Mouse (Mus musculus) spleen, adult 2 months (tissue): ENCODE results near the gene D230025D16Rik. TPM values are rescaled to one million over a fixed set of nuclear protein-coding genes. Genes with fewer than 3 reads are reported as not detected.

Source experiments
- DNase-seq, 2 experiments: peaks; one replicate each; pipeline versions ENCODE4 v3.0.0 to v3.0.0-alpha.2; 2012 to 2021; ENCODE audit warnings: low spot score in 2 of 2, low read depth in 1 of 2
- H3K27ac ChIP-seq: fragments of 200-500 bp; 2 replicates; pipeline ENCODE4 v1.5.1; 2012; ENCODE audit warnings: low read length, inconsistent platforms; ENCODE audit not compliant: insufficient read depth
- H3K27me3 ChIP-seq: fragments of 200-500 bp; 2 replicates; pipeline ENCODE4 v1.6.1; 2012; ENCODE audit warnings: mild to moderate bottlenecking, moderate library complexity, low read length, inconsistent platforms; ENCODE audit not compliant: control insufficient read depth, insufficient read depth
- H3K36me3 ChIP-seq: fragments of 200-500 bp; 2 replicates; pipeline ENCODE4 v1.6.1; 2012; ENCODE audit warnings: mild to moderate bottlenecking, low read length, inconsistent platforms; ENCODE audit not compliant: control insufficient read depth, insufficient read depth
- H3K4me1 ChIP-seq: fragments of 200-500 bp; 2 replicates; pipeline ENCODE4 v1.6.1; 2011; ENCODE audit warnings: inconsistent platforms; ENCODE audit not compliant: control insufficient read depth, insufficient read depth, insufficient read length
- H3K4me3 ChIP-seq: fragments of 200-500 bp; 2 replicates; pipeline ENCODE4 v1.5.1; 2011; ENCODE audit warnings: mild to moderate bottlenecking, inconsistent platforms; ENCODE audit not compliant: insufficient read depth, insufficient read length; ENCODE audit errors: extremely low read depth
- CTCF ChIP-seq: fragments of 200-500 bp; IDR thresholded peaks from 2 replicates; pipeline ENCODE4 v1.5.1; 2011; ENCODE audit warnings: mild to moderate bottlenecking, inconsistent platforms; ENCODE audit not compliant: insufficient read depth, insufficient read length, insufficient replicate concordance; ENCODE audit errors: extremely low read depth
- POLR2A ChIP-seq: fragments of 200-500 bp; IDR thresholded peaks from 2 replicates; pipeline ENCODE4 v1.6.1; 2011; ENCODE audit warnings: low read depth, low read length, inconsistent platforms
- WGBS: fragments of 180-500 bp; shearing (Covaris S2); methylation state at CpG from one replicate; pipeline ENCODE4 v1.1.7; 2018; 5-methylcytosine and 5-hydroxymethylcytosine counted together
- polyA plus RNA-seq: library from polyadenylated mRNA; depleted of rRNA; stranded (reverse); fragments of >200 nt; gene quantifications from 2 replicates; pipeline ENCODE4 v1.2.3, GENCODE M21; 2012

The D230025D16Rik gene
- polyA plus RNA-seq, 1 experiment: 13.6 TPM

DNA sequence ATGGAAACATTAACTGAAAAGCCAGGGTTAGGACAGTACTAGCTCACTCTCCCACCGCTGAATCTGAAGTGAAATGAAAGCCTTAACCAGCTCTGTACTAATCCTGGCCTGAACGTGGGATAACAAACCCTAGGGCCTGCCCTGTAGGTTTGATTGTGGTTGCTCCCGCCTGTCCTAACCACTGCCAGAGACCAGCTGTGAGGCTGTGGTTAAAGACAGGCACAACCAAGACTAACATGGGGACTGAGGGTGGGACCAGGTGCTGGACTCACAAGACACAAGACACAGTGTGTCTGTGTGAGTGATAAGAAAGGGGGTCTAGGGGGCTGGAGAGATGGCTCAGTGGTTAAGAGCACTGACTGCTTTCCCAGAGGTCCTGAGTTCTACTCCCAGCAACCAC is 55.6 kb downstream of the D230025D16Rik start:
- Histone ChIP-seq H3K4me3 (no peak overlapping the region), H3K27me3 (peaks cover 12% of the 10 kb centered on the region), H3K27ac (no peak overlapping the region), H3K4me1 (peaks cover 14% of the 10 kb centered on the region), H3K36me3 (no peaks in the 10 kb centered on the region)
- TF ChIP-seq POLR2A (no peak), CTCF (no peak)
- WGBS: 43% methylated on average over 3 of the region's 3 CpGs
- no peak for DNase-seq

DNA sequence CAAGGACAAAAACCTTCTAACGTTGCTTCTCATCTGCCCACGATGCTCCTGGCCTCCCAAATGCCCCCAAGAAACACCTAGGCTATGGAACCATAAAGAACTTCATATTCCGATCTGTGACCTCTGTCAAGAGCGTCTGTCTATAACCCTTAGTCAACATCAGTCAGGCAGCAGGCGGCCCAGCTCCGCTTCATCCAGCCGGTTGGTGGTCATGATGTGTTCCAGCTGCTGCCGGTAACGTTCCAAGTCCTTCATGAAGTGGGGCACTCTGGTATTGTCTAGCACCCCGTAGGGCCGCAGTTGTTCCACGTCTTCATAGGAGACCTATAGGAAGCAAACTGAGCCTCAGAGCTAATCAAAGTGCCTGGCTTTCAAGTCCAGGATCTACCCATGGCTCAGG is 56.9 kb downstream of the D230025D16Rik start:
- H3K36me3 ChIP-seq: no peaks in the 10 kb centered on the region
- no peak overlapping the region for H3K27ac ChIP-seq
- WGBS: 93% methylated on average over 12 of the region's 12 CpGs
- DNase-seq: no peak
- peaks cover 7% of the 10 kb centered on the region for H3K4me1 ChIP-seq
- 0 out of 2 replicates have a peak, but pooled peaks cover 2% of the 10 kb centered on the region for H3K27me3 ChIP-seq
- no peak overlapping the region for H3K4me3 ChIP-seq
- TF ChIP-seq POLR2A: no peak
- no peak for TF ChIP-seq CTCF

DNA sequence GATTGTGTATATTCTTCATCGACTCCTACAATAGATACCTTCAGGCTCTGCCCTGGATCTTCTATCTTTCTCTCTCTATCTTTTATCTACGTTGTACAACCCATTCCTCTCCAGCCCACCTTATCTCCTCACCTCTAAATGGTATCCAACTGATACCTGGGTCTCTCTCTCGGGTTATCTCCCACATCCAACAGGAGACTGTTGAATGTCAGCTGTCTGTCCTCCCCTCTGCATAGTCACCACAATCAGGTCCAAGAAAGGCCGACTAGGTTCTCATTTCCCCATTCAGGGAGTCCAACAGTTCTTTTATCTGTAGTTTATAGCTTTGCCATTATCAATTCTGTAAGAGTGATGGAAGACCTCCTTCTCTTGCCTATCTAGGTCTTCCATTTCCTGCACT is 57.3 kb downstream of the D230025D16Rik start:
- H3K4me3 ChIP-seq: no peak overlapping the region
- peaks cover 7% of the 10 kb centered on the region for H3K4me1 ChIP-seq
- no peak for DNase-seq
- WGBS: 81% methylated on average over 4 of the region's 4 CpGs
- H3K27me3 ChIP-seq: no peaks in the 10 kb centered on the region
- TF ChIP-seq POLR2A (no peak), CTCF (no peak)
- no peak overlapping the region for H3K27ac ChIP-seq
- H3K36me3 ChIP-seq: no peaks in the 10 kb centered on the region

DNA sequence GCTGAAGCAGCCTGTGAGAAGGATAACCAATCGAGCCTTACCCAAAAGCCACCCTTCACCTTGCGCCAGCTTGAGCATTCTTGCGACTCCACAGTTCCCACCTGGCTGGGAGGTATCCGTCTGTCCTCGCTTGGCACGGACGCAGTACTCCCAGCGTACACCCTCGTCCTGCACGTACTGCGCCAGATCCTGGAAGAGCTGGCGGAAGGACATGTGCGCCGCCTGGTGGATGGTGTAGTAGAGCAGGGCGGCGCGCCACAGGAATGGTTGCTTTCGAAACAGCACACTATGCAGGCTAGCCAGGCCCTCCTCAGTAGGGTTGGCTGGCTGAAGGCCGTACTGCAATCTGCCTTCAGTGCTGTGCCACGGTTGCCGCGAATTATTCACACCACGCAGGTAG is 58.1 kb downstream of the D230025D16Rik start:
- H3K27me3 ChIP-seq: no peaks in the 10 kb centered on the region
- H3K4me3 ChIP-seq: no peak overlapping the region
- H3K36me3 ChIP-seq: no peaks in the 10 kb centered on the region
- WGBS: 61% methylated on average over 23 of the region's 23 CpGs
- H3K4me1 ChIP-seq: peaks cover 7% of the 10 kb centered on the region
- peak in 1 of 2 experiments; percentile 41 for DNase-seq
- TF ChIP-seq CTCF: peak; percentile 73; the same call in 1 of the 2 replicates
- no peak for TF ChIP-seq POLR2A
- no peak overlapping the region for H3K27ac ChIP-seq

DNA sequence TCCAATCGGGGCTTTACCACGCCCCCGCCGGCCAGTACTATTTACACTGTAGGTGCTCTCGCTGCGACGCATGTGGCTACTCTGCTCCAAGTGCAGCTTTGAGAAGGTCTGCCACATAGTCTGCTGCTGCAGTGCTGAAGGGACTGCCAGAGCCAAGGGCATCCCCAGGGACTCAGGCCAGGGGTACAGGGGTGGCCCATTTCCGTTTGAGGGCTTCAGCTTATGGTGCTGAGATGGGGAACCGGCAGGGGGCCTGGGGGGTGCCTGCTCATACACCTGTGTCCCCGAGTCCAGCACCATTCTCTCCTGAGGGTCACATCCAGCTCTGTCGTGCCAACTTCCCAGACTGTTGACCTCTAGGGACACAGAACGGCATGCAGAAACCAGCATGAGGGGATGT is 60.6 kb downstream of the D230025D16Rik start:
- DNase-seq: no peak
- H3K27ac ChIP-seq: no peak overlapping the region
- 86% methylated on average over 12 of the region's 12 CpGs for WGBS
- no peak overlapping the region for H3K4me3 ChIP-seq
- peaks cover 9% of the 10 kb centered on the region for H3K4me1 ChIP-seq
- TF ChIP-seq POLR2A (no peak), CTCF (no peak)
- no peaks in the 10 kb centered on the region for H3K27me3 ChIP-seq
- no peaks in the 10 kb centered on the region for H3K36me3 ChIP-seq

DNA sequence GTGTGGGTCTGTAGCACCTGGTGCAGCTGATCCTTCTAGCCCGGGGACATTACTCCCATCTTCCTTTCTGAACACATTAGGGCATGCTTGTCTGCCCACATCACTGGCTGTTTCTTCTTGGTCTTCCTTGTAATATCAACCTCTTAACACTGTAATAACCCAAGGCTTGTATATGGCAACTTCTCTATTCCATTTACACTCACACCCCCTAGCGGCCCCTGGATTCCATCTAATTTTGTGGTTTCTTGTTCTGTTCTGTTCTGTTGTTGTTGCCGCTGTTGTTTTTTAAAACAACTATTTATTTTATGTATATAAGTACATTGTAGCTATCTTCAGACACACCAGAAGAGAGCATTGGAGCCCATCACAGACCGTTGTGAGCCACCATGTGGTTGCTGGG is 62.0 kb downstream of the D230025D16Rik start:
- no peak for DNase-seq
- WGBS: 91% methylated on average over 4 of the region's 4 CpGs
- H3K27me3 ChIP-seq: no peaks in the 10 kb centered on the region
- no peak overlapping the region for H3K27ac ChIP-seq
- peaks cover 11% of the 10 kb centered on the region for H3K4me1 ChIP-seq
- no peak for TF ChIP-seq CTCF
- no peak for TF ChIP-seq POLR2A
- H3K4me3 ChIP-seq: no peak overlapping the region
- no peaks in the 10 kb centered on the region for H3K36me3 ChIP-seq

DNA sequence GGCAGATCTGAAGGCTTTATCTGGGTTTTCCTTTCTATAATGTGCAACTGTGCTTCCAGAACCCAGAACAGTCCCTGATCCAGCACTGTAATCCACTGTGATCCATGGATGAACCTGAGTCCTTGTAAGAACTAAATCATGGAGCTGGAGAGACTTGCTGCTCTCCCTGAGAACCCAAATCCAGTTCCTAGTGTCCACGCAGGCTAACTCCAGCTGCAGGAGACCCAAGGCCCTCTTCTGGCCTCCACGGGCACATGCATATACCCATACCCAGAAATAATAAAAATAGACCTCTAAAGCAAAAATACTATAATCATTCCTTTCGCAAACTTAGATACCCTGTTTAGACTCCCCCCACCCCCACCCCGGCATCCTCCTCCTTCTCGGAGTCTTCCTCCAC is 63.3 kb downstream of the D230025D16Rik start:
- Histone ChIP-seq H3K4me3 (no peak overlapping the region), H3K27me3 (no peaks in the 10 kb centered on the region), H3K36me3 (no peaks in the 10 kb centered on the region), H3K4me1 (peaks cover 11% of the 10 kb centered on the region), H3K27ac (no peak overlapping the region)
- no peak for DNase-seq
- no peak for TF ChIP-seq CTCF
- no peak for TF ChIP-seq POLR2A
- WGBS: 90% methylated on average over 5 of the region's 5 CpGs
